Mouse (Mus musculus) fat pad, adult 2 months (tissue): ENCODE data around the gene Prkg1.

ENCODE experiments used
- DNase-seq: peaks from one replicate; pipeline ENCODE4 v3.0.0-alpha.2; 2011; ENCODE audit warnings: low read depth, low spot score; ENCODE audit errors: extremely low read depth

Gene Prkg1

DNA sequence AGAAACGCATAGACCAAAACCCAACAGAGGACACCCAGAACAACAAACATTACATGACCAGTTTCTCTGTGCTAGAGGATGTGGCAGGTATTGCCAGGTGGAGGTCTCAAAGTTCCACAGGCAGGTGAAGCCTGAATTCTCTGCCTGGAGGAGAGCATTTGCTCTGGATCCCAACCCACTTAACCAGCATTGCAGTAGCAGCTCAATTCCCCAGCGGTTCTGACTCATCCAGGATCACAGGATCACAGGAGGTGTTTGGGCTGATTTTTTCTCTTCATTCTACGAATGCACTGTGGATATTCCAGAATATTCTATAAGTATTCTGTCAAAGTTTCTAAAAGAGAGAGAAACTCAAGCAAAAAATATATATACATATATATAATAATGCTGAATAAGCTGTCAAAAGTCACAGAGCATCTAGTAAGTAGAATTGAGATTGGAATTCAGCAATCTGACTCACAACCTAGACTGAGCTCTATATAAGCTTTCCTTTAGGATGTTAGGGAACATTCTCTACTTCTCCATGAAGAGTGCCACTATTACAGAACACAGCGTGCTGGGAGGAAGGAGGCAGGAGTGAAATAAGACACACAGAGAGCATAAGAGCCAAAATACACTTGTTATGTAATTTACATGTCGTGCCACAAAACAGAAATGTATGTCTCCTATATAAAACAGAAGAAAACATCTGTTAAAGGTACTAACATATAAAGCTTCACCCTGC is 833.2 kb downstream of the Prkg1 start:
- DNase-seq: no peak

DNA sequence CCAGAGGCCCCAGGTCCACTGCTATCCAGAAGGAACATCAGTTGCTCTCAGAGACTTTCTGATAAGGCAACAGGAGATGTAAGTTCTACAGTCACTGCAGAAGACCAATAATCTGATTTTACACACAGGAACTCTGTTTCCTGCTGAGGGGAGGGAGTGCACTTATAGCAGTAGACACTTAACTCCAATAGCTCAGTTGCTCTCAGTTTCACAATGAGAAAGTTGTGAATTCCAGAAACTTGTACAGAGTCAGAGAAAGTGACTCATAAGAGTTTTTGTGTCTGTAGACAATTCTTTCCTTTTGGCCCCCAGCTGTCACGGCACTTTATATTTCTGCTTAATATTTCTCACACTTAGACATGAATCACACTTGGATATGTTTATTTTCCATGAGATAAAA is 840.8 kb downstream of the Prkg1 start:
- DNase-seq: no peak

DNA sequence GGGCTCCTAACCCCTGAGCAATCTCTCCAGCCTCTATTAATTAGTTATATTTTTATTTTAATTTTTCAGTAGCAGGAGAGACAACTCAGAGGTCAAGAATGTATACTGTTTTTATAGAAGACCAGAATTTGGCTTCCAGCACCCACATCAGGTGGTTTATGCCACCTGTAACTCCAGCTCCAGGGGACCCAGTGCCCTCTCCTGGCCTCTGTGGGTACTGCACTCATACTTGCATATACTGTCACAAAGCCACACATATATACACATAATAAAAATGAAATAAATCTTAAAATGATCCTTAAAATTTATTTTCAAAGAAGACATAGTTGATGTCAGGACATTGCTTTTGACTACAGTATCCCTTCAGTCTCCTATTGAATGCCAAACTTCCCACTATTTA is 862.5 kb downstream of the Prkg1 start:
- no peak for DNase-seq

DNA sequence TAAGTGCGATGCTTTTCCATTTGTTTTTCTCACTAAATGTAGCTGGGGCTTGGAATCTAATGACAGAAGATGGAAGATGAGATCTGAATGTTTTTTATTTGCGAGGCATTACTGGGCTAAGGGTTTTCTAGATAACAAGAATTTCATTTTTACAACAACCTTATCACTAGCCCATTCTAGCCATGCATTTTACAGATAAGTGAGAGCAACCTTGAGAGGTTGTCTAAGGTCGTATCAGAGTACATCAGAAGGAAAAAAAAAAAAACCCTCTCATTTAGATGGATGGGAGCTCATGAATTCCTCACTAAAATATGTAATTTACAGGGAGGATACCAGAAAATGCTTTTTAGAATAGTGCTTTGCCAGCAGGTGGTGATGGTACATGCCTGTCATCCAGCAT is 863.8 kb downstream of the Prkg1 start:
- no peak for DNase-seq

DNA sequence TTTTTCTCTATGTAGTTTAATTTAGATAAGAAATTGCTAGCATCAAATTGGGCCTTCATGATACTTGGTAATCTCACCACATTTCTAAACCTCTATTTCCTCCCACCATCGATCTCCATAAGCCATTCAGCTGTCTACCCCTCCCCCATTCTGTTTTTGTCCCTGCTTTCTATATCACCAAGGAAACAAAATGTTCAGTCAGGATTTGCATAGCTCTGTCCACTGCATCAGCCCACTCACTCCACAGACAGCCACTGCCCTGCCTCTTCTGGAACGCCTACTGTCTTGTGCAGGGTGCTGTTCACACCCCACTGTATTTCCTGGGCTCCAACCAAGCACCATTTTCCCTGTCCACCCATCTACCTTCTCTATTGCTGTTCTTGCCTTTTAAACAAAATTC is 874.5 kb downstream of the Prkg1 start:
- DNase-seq: no peak

DNA sequence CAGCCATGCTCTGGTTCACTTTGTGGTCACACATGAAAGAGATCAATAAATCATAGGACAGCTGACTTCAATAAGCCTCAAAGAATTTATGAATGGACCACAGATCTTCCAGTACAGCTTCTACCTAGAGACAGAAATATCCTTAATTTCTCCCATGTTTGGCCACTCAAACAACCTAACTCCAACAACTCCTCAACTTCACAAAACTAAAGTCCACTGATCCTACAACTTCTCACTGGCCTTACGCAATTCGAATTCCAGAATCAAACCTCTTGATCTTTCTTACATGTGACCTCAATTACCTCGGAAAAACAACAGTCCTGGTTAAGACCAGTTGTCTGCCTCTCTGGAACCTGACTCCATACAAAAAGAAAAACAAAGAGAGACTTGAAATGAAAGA is 875.0 kb downstream of the Prkg1 start:
- DNase-seq: no peak

DNA sequence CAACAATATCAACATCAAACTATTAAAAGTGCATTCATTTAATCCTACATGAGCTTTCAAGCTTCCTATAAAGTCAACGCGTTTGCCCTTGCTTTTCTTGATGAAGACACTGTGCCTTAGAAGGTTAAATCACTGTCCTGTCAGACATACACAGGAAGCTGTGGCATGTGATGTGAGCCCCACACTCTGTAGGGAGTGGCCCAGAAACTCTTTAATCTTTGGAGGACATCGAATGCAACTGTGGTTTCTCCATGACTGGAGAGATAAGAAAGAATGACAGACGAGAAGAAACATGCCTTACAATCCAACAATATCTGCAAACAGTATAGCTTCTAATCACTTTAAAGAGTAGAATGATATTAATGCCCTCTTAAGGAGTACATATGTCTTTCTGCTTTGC is 903.4 kb downstream of the Prkg1 start:
- DNase-seq: no peak

DNA sequence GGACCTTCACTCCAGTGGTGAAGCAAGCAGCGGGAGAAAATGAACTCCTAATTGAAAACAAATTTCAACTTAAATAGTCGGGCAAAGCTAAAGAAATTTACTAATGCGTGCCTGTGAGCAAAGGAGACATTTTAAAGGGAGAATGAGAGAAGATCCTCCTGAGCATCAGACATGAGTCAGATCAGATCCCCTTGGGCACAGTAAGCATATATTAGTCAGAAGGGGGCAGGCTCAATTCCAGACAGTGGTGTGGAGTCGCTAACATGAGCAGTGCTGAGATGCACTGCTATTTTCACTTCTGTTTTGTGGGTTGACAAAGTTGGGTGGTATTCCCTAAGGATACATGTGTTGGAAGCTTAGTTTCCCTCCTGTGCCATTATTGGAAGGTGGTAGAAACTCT is 913.8 kb downstream of the Prkg1 start:
- DNase-seq: no peak

DNA sequence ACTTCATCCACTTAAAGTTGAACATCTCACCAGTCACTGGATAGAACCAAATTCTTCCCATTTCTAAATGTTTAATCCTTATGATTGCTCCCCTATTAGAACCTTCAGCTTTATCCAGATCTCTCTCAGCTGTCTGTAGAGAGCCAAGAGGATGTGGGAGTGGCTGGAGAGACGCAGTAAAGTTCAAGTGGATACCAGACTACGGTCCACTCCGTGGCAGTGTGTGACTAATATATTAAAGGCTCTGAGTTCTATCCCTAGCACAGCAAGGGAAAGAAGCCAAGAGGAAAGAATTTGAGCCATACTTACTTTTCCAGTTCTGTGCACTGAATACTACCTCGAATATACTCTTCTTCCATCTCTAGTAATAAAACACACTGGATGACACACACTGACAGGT is 919.9 kb downstream of the Prkg1 start:
- no peak for DNase-seq

DNA sequence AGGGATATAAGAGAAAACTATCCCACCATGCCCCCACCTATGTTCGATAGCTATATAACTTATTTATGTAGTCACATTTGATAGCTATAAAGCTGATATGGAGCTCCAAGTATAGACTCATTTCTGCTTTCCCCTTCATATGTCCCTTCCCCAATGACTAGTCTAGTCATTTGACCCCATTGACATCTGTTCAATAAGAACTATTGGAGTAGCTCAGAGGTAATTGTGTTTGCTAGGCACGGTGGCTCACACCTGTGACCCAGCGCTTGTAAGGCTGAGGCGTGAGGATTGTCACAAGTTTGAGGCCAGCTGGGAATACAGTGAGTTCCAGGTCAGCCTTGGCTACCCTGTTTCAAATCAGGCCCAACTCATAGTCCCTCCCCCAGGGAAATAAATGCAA is 921.2 kb downstream of the Prkg1 start:
- no peak for DNase-seq

DNA sequence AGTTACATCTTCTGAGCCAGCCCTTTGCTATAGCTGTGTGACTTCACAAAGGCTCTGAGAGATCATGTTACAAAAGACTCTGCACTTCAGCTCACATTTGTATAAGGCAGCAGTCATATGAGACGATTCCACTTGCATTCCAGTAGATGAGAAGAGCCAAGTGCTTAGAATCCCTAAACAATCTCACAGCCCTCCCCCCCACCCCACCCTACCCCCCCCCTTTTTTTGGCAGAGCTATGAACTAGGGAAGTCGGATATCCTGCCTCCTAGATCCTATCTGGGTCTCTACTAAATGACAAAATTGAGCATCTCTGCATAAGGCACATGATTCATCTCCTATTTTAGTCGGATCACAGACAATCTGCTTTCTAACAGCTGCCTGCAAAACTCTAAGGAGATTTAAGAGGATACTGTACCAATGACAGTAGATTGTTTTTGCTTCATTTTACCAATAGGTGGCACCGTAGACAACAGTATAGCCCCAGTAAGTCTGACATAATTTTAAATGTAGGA is 921.7 kb downstream of the Prkg1 start:
- DNase-seq: no peak

DNA sequence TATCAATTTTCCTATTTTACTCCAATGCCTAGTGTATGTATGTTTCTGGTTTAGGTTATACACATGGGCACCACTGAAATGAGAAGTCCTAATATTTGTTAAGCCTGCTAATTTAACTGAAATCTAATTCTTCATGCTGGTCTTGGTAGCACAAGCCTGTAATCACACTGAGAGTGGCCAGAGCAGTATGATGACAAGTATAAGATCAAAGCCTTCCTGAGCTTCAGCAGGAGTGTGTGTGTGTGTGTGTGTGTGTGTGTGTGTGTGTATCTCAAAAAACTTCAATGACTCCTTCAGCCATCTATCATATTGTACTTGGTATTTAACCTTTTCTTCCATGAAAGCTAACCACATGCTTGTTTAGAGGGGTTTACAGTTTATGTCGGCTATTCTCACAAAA is 922.2 kb downstream of the Prkg1 start:
- no peak for DNase-seq

DNA sequence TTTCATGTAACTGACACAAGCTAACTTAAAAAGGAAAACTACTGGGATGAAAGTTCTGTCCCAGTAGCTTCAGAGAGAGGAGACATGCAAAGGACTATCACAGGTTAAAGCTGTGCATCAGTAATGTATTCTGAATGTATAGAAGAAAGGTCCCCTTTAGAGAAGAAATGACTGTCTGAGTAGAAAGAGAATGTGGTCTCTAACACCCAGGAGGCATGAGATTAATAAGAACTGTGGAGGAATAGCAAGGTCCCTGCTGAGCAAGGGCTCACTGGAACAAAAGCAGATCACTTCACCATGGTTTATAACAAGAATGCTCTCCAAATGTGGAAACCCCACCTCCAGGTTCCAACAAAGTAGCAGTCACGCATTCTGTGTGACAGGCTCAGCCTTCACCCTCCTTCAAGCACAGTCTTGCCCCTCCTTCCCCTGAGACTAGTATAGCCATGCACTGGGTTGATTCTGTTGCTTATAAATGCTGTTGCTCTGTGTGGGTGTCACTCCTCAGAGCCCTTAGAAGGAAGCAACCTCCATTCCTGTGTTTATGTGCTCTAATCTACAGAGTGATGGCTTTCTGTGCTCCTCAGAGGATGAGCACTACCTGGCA is 931.7 kb downstream of the Prkg1 start:
- no peak for DNase-seq

DNA sequence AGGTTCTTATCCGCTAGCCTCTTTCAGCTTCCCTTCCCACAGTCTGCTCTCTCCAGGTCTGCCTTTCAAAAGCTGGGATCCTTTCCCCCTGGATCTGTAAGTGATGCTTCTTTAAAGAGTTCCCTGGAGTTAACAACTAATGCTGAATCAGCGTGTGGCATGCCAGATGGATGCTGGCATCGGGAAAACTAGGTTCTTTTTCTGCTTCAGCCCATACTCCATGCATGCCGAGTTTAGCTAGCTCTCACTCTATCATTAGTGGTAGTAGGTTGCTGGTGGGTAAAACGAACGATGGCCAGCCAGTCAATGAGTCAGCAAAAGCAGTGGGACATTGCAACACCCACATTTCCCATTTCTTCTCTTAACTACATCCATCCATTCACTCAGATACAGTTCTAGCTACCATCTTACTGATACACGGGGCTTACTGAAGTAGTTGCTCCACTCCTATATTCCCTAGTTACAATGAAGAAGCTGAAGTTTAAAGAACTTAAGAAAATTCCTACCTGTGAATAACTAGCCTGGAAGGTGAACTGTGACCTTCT is 935.5 kb downstream of the Prkg1 start:
- no peak for DNase-seq

DNA sequence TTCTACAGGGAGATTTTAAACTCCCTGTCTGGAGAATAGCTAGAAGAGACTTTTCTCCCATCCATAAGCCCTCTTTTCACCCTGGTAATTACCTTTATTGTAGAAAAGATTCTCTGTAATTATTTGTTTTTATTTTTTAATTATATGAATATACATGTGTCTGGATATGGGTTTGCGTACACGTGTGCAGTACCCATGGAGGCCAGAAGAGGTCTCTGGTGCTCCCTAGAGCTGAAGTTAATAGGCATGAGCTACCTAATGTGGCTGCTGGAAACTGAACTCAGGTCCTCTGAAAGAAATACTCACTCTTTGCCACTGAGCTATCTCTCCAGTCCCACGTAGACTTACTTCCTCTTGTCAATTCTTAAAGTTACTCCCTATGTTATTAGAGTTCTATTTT is 937.0 kb downstream of the Prkg1 start:
- no peak for DNase-seq

DNA sequence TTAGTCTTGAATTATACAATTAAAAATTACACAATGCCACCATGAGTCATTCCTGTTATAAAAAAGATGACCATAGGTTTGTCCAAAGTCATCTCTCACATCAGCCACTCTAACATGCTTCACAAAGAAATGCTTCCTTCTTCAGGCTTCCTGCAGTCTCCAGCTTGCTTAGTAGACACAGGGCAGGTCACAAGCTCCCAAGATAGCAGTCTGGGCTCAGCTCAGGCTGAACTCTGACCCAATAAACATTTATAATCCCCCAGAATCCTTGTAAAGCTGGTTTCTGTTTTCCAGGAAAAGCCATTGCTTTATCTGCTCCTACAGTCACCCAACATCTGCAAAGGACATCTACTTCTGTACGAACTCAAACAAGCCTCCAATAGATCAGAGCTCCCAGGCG is 938.7 kb downstream of the Prkg1 start:
- DNase-seq: no peak

DNA sequence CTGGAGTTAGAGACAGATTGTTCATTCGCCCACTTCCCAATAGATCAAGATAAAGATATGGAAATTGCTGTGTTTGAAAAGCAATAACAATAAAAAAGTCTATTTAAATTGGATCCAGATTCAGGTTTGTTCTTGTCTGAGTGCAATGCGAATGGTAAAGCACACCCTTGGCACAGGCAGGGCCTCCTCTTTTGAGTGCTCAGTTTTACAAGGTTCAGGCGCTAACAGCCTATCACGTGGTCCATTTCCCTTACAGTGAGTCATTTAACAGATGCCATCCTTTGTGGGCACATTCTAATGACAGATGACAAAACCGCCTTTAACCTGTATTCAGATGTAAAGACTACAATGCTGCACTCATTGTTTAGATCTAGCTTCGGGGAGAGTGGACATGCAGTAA is 949.2 kb downstream of the Prkg1 start:
- DNase-seq: no peak

DNA sequence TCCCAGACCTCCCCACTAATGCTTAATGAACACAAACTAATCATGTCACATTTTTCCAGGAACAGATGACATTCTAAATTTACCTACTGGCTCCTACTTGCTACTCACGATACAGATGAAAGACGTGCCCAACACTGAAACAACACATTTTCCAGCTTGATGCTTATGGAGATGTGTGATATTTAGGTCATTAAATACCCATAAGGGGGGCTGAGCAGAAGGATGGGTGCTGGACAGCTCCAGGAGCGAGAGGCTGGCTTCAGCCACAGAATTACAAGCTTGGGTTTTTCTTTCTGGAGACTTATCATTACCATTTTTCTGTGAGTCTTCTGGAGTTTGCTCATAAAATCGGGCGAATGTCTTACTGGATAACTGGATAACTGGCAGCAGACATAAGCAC is 958.6 kb downstream of the Prkg1 start:
- DNase-seq: no peak

DNA sequence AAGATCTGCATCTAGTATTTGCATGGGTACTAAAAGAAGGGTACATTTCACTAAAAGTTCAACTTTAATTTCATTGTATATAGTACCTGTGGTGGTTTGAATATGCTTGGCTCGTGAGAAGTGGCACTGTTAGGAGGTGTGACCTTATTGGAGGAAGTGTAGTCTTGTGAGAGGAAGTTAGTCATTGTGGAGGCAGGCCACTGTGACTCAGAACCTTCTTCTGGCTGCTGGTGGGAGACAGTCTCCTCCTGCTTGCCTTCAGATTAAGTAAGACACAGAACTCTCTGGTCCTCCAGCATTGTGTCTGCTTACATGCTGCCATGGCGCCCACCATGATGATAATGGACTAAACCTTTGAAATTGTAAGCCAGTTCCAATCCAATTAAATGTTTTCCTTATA is 984.0 kb downstream of the Prkg1 start:
- no peak for DNase-seq

DNA sequence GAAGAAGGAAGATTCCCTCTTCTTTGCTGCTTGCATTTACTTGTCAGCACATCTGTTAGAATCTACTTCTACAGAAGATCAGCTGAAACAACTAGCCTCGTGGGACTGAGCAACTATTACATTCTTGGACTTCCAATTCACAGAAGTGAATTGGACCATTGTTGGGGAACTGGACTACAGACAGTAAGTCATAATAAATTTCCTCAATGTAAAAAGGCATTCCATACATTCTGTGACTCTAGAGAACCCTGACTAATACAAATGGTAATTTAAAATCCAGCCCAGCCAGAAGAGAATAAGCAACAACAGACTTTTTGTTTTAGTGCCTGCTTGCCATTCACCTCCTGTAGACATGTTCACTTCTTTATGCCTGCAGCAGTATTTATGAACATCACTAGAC is 996.5 kb downstream of the Prkg1 start:
- no peak for DNase-seq

DNA sequence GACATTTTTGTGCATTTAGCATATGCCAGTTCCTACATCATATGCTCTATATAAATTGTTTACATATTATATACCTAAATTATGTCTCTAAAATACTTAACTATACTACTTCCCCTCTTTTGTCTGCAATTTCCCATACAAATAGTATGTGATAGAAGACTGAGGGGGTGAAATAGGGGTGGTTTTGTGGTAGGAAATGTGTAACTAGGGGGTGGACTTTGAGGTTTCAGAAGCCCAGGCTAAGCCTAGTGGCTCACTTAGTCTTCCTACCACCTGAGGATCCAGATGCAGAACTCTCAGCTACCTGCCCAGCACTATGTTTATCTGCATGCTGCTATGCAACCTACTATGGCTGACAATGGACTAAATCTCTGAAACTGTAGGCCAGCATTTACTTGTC is 1020.4 kb downstream of the Prkg1 start:
- DNase-seq: no peak

DNA sequence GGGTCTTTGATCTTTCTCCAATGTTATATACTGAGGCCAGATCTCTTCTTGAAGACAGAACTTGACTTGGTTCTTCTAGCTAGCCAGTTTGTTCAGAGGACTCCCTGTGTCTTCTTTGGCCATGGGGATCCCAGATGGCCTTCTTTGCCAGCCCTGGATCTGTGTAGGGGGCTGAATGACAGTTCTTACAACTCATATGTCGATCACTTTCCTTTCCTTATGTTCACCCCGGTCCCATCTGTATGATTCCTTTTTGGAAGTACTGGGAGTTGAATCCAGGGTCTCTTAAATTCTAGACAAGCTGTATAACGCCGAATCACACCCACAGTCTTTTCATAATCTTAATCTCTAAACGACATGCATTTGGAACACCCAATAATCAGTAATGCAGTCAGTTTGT is 1065.7 kb downstream of the Prkg1 start:
- DNase-seq: no peak

DNA sequence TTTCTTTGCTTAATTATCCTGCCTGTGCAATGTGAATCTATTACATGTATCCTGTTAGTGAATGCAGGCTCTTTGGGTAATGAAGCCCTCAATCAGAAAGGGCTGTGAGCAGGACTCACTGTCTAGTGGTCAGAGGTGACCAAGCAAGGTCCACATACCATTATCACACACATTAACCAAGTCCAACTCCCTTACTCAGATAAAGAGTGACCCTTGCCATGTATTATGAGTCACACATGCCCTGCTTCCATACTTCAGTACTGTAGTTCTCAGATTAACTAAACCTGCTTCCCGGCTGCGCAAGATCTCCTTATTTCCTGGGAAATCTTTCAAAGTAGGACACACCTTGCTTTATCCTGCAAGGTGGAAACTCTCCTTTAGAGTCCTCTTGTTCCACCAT is 1073.6 kb downstream of the Prkg1 start:
- DNase-seq: no peak
